Mouse (Mus musculus) right cerebral cortex, postnatal 25 days (tissue): ENCODE results near the gene Fbxw10.
A peak's percentile ranks its signal among the peaks of the same experiment; 100 is the strongest.

Experiments used
- DNase-seq: peaks from one replicate; pipeline ENCODE4 v3.0.0; 2022

Gene Fbxw10

GRCm38 (mm10) chr11:62844562-62844961, 2.3 kb upstream of the Fbxw10 start:
- no peak for DNase-seq

- DNase-seq: no peak
Observed at GRCm38 (mm10) chr11:62845730-62846129, 1.1 kb upstream of the Fbxw10 start.

GRCm38 (mm10) chr11:62847655-62848191, 854 bp downstream of the Fbxw10 start:
- no peak for DNase-seq

- no peak for DNase-seq
Observed at GRCm38 (mm10) chr11:62848301-62848700, 1.4 kb downstream of the Fbxw10 start.

- no peak for DNase-seq
Observed at GRCm38 (mm10) chr11:62851199-62851598, 4.3 kb downstream of the Fbxw10 start.

- no peak for DNase-seq
Observed at GRCm38 (mm10) chr11:62853334-62853733, 6.5 kb downstream of the Fbxw10 start.

- DNase-seq: no peak
Observed at GRCm38 (mm10) chr11:62865562-62865961, 18.7 kb downstream of the Fbxw10 start.

GRCm38 (mm10) chr11:62866685-62867084, 19.8 kb downstream of the Fbxw10 start:
- no peak for DNase-seq

GRCm38 (mm10) chr11:62869201-62869600, 22.3 kb downstream of the Fbxw10 start:
- DNase-seq: no peak

- DNase-seq: no peak
Observed at GRCm38 (mm10) chr11:62869715-62870371, 23.0 kb downstream of the Fbxw10 start.

- DNase-seq: no peak
Observed at GRCm38 (mm10) chr11:62873479-62873878, 26.6 kb downstream of the Fbxw10 start.

GRCm38 (mm10) chr11:62875696-62876095, 28.8 kb downstream of the Fbxw10 start:
- DNase-seq: no peak

GRCm38 (mm10) chr11:62876445-62876844, 29.6 kb downstream of the Fbxw10 start:
- no peak for DNase-seq

GRCm38 (mm10) chr11:62877391-62877790, 30.5 kb downstream of the Fbxw10 start:
- no peak for DNase-seq

- DNase-seq: no peak
Observed at GRCm38 (mm10) chr11:62878728-62879127, 31.9 kb downstream of the Fbxw10 start.

- DNase-seq: peak; percentile 96
Observed at GRCm38 (mm10) chr11:62879220-62880048, 32.6 kb downstream of the Fbxw10 start, which contains the start of gene Tvp23b. Gene Tvp23b, plus strand, starts transcription at chr11:62879455.

- DNase-seq: no peak
Observed at GRCm38 (mm10) chr11:62883407-62883806, 36.5 kb downstream of the Fbxw10 start.

GRCm38 (mm10) chr11:62885323-62885722, 38.5 kb downstream of the Fbxw10 start:
- no peak for DNase-seq

- no peak for DNase-seq
Observed at GRCm38 (mm10) chr11:62890796-62891195, 43.9 kb downstream of the Fbxw10 start.

GRCm38 (mm10) chr11:62891763-62892162, 44.9 kb downstream of the Fbxw10 start:
- no peak for DNase-seq

- DNase-seq: peak; percentile 40
Observed at GRCm38 (mm10) chr11:62901699-62902323, 54.9 kb downstream of the Fbxw10 start.

GRCm38 (mm10) chr11:62903871-62904495, 57.1 kb downstream of the Fbxw10 start:
- DNase-seq: no peak

- no peak for DNase-seq
Observed at GRCm38 (mm10) chr11:62909720-62910306, 62.9 kb downstream of the Fbxw10 start.
